Mouse (Mus musculus): ENCODE data around the gene Ptprd. TPM values are rescaled to one million over a fixed set of nuclear protein-coding genes. Genes with fewer than 3 reads are reported as not detected.

Gene Ptprd
- polyA plus RNA-seq, 1 experiment from 2014 or later = 10.0 TPM

- Histone ChIP-seq H3K9ac (ENCODE audit: low read length) (no peak overlapping the region), H3K4me1 (ENCODE audit: control insufficient read depth, insufficient read depth, low read length) (no peaks in the 10 kb centered on the region), H3K36me3 (ENCODE audit: control insufficient read depth, insufficient read depth) (no peaks in the 10 kb centered on the region), H3K4me3 (ENCODE audit: low read length) (no peak overlapping the region), H3K27ac (ENCODE audit: low read length) (no peak overlapping the region), H3K4me2 (ENCODE audit: low read depth, low read length) (no peak overlapping the region), H3K9me3 (replicated peaks; ENCODE audit: control insufficient read depth, low read length) (no peaks in the 10 kb centered on the region), H3K27me3 (ENCODE audit: control insufficient read depth, insufficient read depth, low read length) (no peaks in the 10 kb centered on the region)
- 90% methylated on average over 2 of the region's 2 CpGs for WGBS
- no peak for ATAC-seq (replicated peaks; ENCODE audit: extremely low read depth, insufficient read depth, low FRiP score)
Measured at GRCm38 (mm10) chr4:77155561-77155960, 1056.2 kb downstream of the Ptprd start.

- H3K4me2 ChIP-seq (ENCODE audit: low read depth, low read length) = no peak overlapping the region
- no peaks in the 10 kb centered on the region for H3K27me3 ChIP-seq (ENCODE audit: control insufficient read depth, insufficient read depth, low read length)
- no peaks in the 10 kb centered on the region for H3K36me3 ChIP-seq (ENCODE audit: control insufficient read depth, insufficient read depth)
- no peak overlapping the region for H3K9ac ChIP-seq (ENCODE audit: low read length)
- WGBS = 87% methylated on average over 1 of the region's 1 CpGs
- no peak overlapping the region for H3K27ac ChIP-seq (ENCODE audit: low read length)
- no peaks in the 10 kb centered on the region for H3K4me1 ChIP-seq (ENCODE audit: control insufficient read depth, insufficient read depth, low read length)
- no peak overlapping the region for H3K4me3 ChIP-seq (ENCODE audit: low read length)
- H3K9me3 ChIP-seq (replicated peaks; ENCODE audit: control insufficient read depth, low read length) = no peaks in the 10 kb centered on the region
- no peak for ATAC-seq (replicated peaks; ENCODE audit: extremely low read depth, insufficient read depth, low FRiP score)
Measured at GRCm38 (mm10) chr4:77155037-77155436, 1056.7 kb downstream of the Ptprd start.

GRCm38 (mm10) chr4:77124852-77125251, 1086.9 kb downstream of the Ptprd start:
- Histone ChIP-seq H3K36me3 (ENCODE audit: control insufficient read depth, insufficient read depth) (no peaks in the 10 kb centered on the region), H3K4me1 (ENCODE audit: control insufficient read depth, insufficient read depth, low read length) (no peaks in the 10 kb centered on the region), H3K4me2 (ENCODE audit: low read depth, low read length) (no peak overlapping the region), H3K4me3 (ENCODE audit: low read length) (no peak overlapping the region), H3K9me3 (replicated peaks; ENCODE audit: control insufficient read depth, low read length) (no peaks in the 10 kb centered on the region), H3K27me3 (ENCODE audit: control insufficient read depth, insufficient read depth, low read length) (no peaks in the 10 kb centered on the region), H3K27ac (ENCODE audit: low read length) (no peak overlapping the region), H3K9ac (ENCODE audit: low read length) (no peak overlapping the region)
- 74% methylated on average over 2 of the region's 2 CpGs for WGBS
- no peak for ATAC-seq (replicated peaks; ENCODE audit: extremely low read depth, insufficient read depth, low FRiP score)

- Histone ChIP-seq H3K9me3 (replicated peaks; ENCODE audit: control insufficient read depth, low read length) (no peaks in the 10 kb centered on the region), H3K9ac (ENCODE audit: low read length) (no peak overlapping the region), H3K4me1 (ENCODE audit: control insufficient read depth, insufficient read depth, low read length) (no peaks in the 10 kb centered on the region), H3K36me3 (ENCODE audit: control insufficient read depth, insufficient read depth) (no peaks in the 10 kb centered on the region), H3K4me2 (ENCODE audit: low read depth, low read length) (no peak overlapping the region), H3K4me3 (ENCODE audit: low read length) (no peak overlapping the region), H3K27me3 (ENCODE audit: control insufficient read depth, insufficient read depth, low read length) (no peaks in the 10 kb centered on the region), H3K27ac (ENCODE audit: low read length) (no peak overlapping the region)
- 55% methylated on average over 1 of the region's 1 CpGs for WGBS
- no peak for ATAC-seq (replicated peaks; ENCODE audit: extremely low read depth, insufficient read depth, low FRiP score)
Measured at GRCm38 (mm10) chr4:77110894-77111293, 1100.9 kb downstream of the Ptprd start.

GRCm38 (mm10) chr4:77107291-77107690, 1104.5 kb downstream of the Ptprd start:
- Histone ChIP-seq H3K27me3 (ENCODE audit: control insufficient read depth, insufficient read depth, low read length) (no peaks in the 10 kb centered on the region), H3K36me3 (ENCODE audit: control insufficient read depth, insufficient read depth) (no peaks in the 10 kb centered on the region), H3K4me1 (ENCODE audit: control insufficient read depth, insufficient read depth, low read length) (no peaks in the 10 kb centered on the region), H3K4me2 (ENCODE audit: low read depth, low read length) (no peak overlapping the region), H3K9me3 (replicated peaks; ENCODE audit: control insufficient read depth, low read length) (no peaks in the 10 kb centered on the region), H3K4me3 (ENCODE audit: low read length) (no peak overlapping the region), H3K9ac (ENCODE audit: low read length) (no peak overlapping the region), H3K27ac (ENCODE audit: low read length) (no peak overlapping the region)
- WGBS = 83% methylated on average over 2 of the region's 2 CpGs
- ATAC-seq (replicated peaks; ENCODE audit: extremely low read depth, insufficient read depth, low FRiP score) = no peak

GRCm38 (mm10) chr4:77083165-77083564, 1128.6 kb downstream of the Ptprd start:
- Histone ChIP-seq H3K36me3 (ENCODE audit: control insufficient read depth, insufficient read depth) (no peaks in the 10 kb centered on the region), H3K9ac (ENCODE audit: low read length) (no peak overlapping the region), H3K4me3 (ENCODE audit: low read length) (no peak overlapping the region), H3K27me3 (ENCODE audit: control insufficient read depth, insufficient read depth, low read length) (no peaks in the 10 kb centered on the region), H3K4me1 (ENCODE audit: control insufficient read depth, insufficient read depth, low read length) (no peaks in the 10 kb centered on the region), H3K9me3 (replicated peaks; ENCODE audit: control insufficient read depth, low read length) (no peaks in the 10 kb centered on the region), H3K27ac (ENCODE audit: low read length) (no peak overlapping the region), H3K4me2 (ENCODE audit: low read depth, low read length) (no peak overlapping the region)
- WGBS = 37% methylated on average over 3 of the region's 3 CpGs
- no peak for ATAC-seq (replicated peaks; ENCODE audit: extremely low read depth, insufficient read depth, low FRiP score)

GRCm38 (mm10) chr4:77077607-77078006, 1134.2 kb downstream of the Ptprd start:
- no peaks in the 10 kb centered on the region for H3K36me3 ChIP-seq (ENCODE audit: control insufficient read depth, insufficient read depth)
- H3K27me3 ChIP-seq (ENCODE audit: control insufficient read depth, insufficient read depth, low read length) = no peaks in the 10 kb centered on the region
- H3K9me3 ChIP-seq (replicated peaks; ENCODE audit: control insufficient read depth, low read length) = no peaks in the 10 kb centered on the region
- H3K4me3 ChIP-seq (ENCODE audit: low read length) = no peak overlapping the region
- no peak for ATAC-seq (replicated peaks; ENCODE audit: extremely low read depth, insufficient read depth, low FRiP score)
- H3K4me2 ChIP-seq (ENCODE audit: low read depth, low read length) = no peak overlapping the region
- no peak overlapping the region for H3K27ac ChIP-seq (ENCODE audit: low read length)
- WGBS = 66% methylated on average over 4 of the region's 4 CpGs
- H3K9ac ChIP-seq (ENCODE audit: low read length) = no peak overlapping the region
- no peaks in the 10 kb centered on the region for H3K4me1 ChIP-seq (ENCODE audit: control insufficient read depth, insufficient read depth, low read length)

GRCm38 (mm10) chr4:77050536-77051207, 1161.1 kb downstream of the Ptprd start:
- no peak for ATAC-seq (replicated peaks; ENCODE audit: extremely low read depth, insufficient read depth, low FRiP score)
- H3K36me3 ChIP-seq (ENCODE audit: control insufficient read depth, insufficient read depth) = no peaks in the 10 kb centered on the region
- no peaks in the 10 kb centered on the region for H3K9me3 ChIP-seq (replicated peaks; ENCODE audit: control insufficient read depth, low read length)
- 51% methylated on average over 6 of the region's 6 CpGs for WGBS
- H3K4me1 ChIP-seq (ENCODE audit: control insufficient read depth, insufficient read depth, low read length) = no peaks in the 10 kb centered on the region
- H3K27ac ChIP-seq (ENCODE audit: low read length) = no peak overlapping the region
- H3K27me3 ChIP-seq (ENCODE audit: control insufficient read depth, insufficient read depth, low read length) = no peaks in the 10 kb centered on the region
- no peak overlapping the region for H3K9ac ChIP-seq (ENCODE audit: low read length)
- H3K4me3 ChIP-seq (ENCODE audit: low read length) = no peak overlapping the region
- no peak overlapping the region for H3K4me2 ChIP-seq (ENCODE audit: low read depth, low read length)

GRCm38 (mm10) chr4:77004483-77004882, 1207.3 kb downstream of the Ptprd start:
- ATAC-seq (replicated peaks; ENCODE audit: extremely low read depth, insufficient read depth, low FRiP score) = no peak
- no peaks in the 10 kb centered on the region for H3K27me3 ChIP-seq (ENCODE audit: control insufficient read depth, insufficient read depth, low read length)
- no peak overlapping the region for H3K27ac ChIP-seq (ENCODE audit: low read length)
- no peaks in the 10 kb centered on the region for H3K9me3 ChIP-seq (replicated peaks; ENCODE audit: control insufficient read depth, low read length)
- no peak overlapping the region for H3K9ac ChIP-seq (ENCODE audit: low read length)
- H3K4me3 ChIP-seq (ENCODE audit: low read length) = no peak overlapping the region
- no peak overlapping the region for H3K4me2 ChIP-seq (ENCODE audit: low read depth, low read length)
- H3K4me1 ChIP-seq (ENCODE audit: control insufficient read depth, insufficient read depth, low read length) = no peaks in the 10 kb centered on the region; the same call in 1 of the 2 replicates
- 49% methylated on average over 1 of the region's 1 CpGs for WGBS
- H3K36me3 ChIP-seq (ENCODE audit: control insufficient read depth, insufficient read depth) = no peaks in the 10 kb centered on the region

Measured in heart, embryonic 16.5 days (tissue).